Mouse (Mus musculus) hindbrain, embryonic 16.5 days (tissue): ENCODE data around the gene Tbc1d17. TPM values are rescaled to one million over a fixed set of nuclear protein-coding genes. Genes with fewer than 3 reads are reported as not detected.

Experiments used
- ATAC-seq: fragments of 200-750 bp; cut with Nextera tagmentation; 2 replicates; pipeline ENCODE4 v1.8.0; 2017; ENCODE audit warnings: moderate TSS enrichment, moderate library complexity
- H3K27ac ChIP-seq: fragments of 300-500 bp; sonication (generic); 2 replicates; pipeline ENCODE4 v1.5.1; 2014; ENCODE audit warnings: low read depth, mild to moderate bottlenecking, control low read depth, low read length, moderate library complexity
- H3K27me3 ChIP-seq: fragments of 300-500 bp; sonication (generic); replicated peaks from 2 replicates; pipeline ENCODE4 v1.6.1; 2014; ENCODE audit warnings: low read length; ENCODE audit not compliant: control insufficient read depth, insufficient read depth
- H3K36me3 ChIP-seq: fragments of 300-500 bp; sonication (generic); 2 replicates; pipeline ENCODE4 v1.6.1; 2014; ENCODE audit warnings: mild to moderate bottlenecking, low read length, moderate library complexity, mixed read lengths; ENCODE audit not compliant: control insufficient read depth, insufficient read depth
- H3K4me1 ChIP-seq: fragments of 300-500 bp; sonication (generic); 2 replicates; pipeline ENCODE4 v1.6.1; 2014; ENCODE audit warnings: low read depth, low read length; ENCODE audit not compliant: control insufficient read depth, insufficient read depth
- H3K4me2 ChIP-seq: fragments of 300-500 bp; sonication (generic); 2 replicates; pipeline ENCODE4 v1.6.1; 2014; ENCODE audit warnings: mild to moderate bottlenecking, low read length, control low read depth, moderate library complexity
- H3K4me3 ChIP-seq: fragments of 300-500 bp; sonication (generic); 2 replicates; pipeline ENCODE4 v1.5.1; 2014; ENCODE audit warnings: mild to moderate bottlenecking, low read length, control low read depth, moderate library complexity
- H3K9ac ChIP-seq: fragments of 300-500 bp; sonication (generic); 2 replicates; pipeline ENCODE4 v1.6.1; 2014; ENCODE audit warnings: low read depth, mild to moderate bottlenecking, control low read depth, low read length, moderate library complexity
- H3K9me3 ChIP-seq: fragments of 300-500 bp; sonication (generic); 2 replicates; pipeline ENCODE4 v1.6.1; 2014; ENCODE audit warnings: mild to moderate bottlenecking, low read length, moderate library complexity; ENCODE audit not compliant: control insufficient read depth
- WGBS: fragments of 180-500 bp; shearing (Covaris S2); extraction: QIAGEN DNeasy Blood & Tissue Kit; methylation state at CpG from one replicate; pipeline ENCODE4 v1.1.7; 2014; 5-methylcytosine and 5-hydroxymethylcytosine counted together
- polyA plus RNA-seq: library from polyadenylated mRNA; unstranded; fragments of >200 nt; fragmentation: Nextera tagmentation; extraction: Ambion mirVana; gene quantifications from 2 replicates; pipeline ENCODE4 v1.2.1, GENCODE M21; 2015

Gene Tbc1d17
- polyA plus RNA-seq, 1 experiment from 2014 or later, result 112 TPM

GRCm38 (mm10) chr7:44871181-44871580 is 22.3 kb upstream of the Tbc1d17 start:
- 25% methylated on average over 1 of the region's 1 CpGs for WGBS
- Histone ChIP-seq H3K4me2 (no peak overlapping the region), H3K9ac (no peak overlapping the region), H3K4me3 (no peak overlapping the region), H3K27ac (no peak overlapping the region), H3K27me3 (no peaks in the 10 kb centered on the region), H3K4me1 (peaks cover 29% of the 10 kb centered on the region), H3K9me3 (no peaks in the 10 kb centered on the region), H3K36me3 (peaks cover 6% of the 10 kb centered on the region)
- no peak for ATAC-seq

DNA sequence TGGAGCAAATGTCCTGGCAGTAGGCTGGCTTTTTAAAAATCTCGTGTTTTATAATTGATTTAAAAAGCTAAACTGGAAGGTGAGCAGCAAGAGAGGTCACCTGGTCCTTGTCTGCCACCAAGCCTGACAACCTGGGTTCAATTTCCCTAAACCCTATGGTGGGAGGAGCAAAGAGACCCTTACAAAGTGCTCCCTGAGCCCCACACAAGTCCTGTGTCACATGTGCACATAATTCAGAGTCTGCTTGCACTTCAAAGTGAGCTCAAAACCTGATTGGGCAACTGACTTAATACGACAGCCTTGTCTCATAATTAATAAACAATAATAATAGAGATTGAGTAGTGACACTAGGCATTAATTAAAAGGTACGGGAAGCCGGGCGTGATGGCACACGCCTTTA is 21.7 kb upstream of the Tbc1d17 start:
- peak overlapping the region; percentile 98; the same call in 1 of the 2 replicates for H3K27ac ChIP-seq
- peak overlapping the region; percentile 94 for H3K4me2 ChIP-seq
- H3K9ac ChIP-seq, result no peak overlapping the region
- peaks cover 35% of the 10 kb centered on the region for H3K4me1 ChIP-seq
- H3K4me3 ChIP-seq, result no peak overlapping the region; the same call in 1 of the 2 replicates
- WGBS, result 77% methylated on average over 6 of the region's 6 CpGs
- no peaks in the 10 kb centered on the region for H3K27me3 ChIP-seq
- H3K9me3 ChIP-seq, result no peaks in the 10 kb centered on the region
- ATAC-seq, result no peak
- H3K36me3 ChIP-seq, result peaks cover under 1% of the 10 kb centered on the region

- H3K27ac ChIP-seq, result peak within 1 kb of the TSS; percentile 98
- H3K4me1 ChIP-seq, result peaks cover 41% of the 10 kb centered on the region
- WGBS, result 10% methylated on average over 29 of the region's 29 CpGs
Observed at GRCm38 (mm10) chr7:44869697-44870528, 21.0 kb upstream of the Tbc1d17 start, which contains the start of gene Ptov1. TSS of gene Ptov1 (minus strand) at chr7:44869788.

DNA sequence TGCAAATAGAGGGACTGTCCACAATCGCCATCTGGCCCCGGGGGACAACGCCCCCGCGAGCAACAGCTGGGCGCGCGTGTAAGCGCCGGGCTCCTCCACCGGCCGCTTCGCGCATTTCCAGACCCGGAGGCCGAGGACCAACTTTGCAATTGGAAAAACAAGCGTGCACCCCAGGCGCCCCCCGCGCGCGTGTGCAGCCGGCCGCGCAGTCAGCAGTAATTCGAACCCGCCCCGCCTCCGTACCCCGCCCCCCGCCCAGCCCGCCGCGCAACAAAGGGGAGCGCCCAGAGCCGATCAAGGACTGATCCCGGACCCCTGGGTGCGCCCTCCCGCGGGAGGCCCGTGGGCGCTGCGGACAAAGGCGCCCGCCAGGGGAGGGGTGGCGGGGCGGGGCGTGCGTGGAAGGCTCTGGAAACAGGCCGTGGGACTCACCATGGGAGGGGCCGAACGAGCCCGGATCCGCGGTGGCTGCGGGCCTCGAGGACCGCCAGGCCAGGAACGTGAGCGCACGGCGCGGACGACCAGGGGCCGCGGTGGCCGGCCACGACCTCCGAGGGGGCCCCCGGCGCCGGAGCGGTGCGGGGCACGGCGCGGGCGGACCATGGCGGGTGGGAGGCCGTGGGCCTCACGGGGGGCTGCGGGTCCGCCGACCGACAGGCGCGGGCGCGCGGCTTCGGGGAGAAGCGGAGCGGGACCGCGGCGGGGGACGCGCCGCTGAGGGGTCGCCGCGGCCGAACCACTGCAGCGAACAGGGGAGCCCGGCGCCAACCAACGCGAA is 20.2 kb upstream of the Tbc1d17 start:
- Histone ChIP-seq H3K9me3 (no peaks in the 10 kb centered on the region), H3K36me3 (peaks cover 11% of the 10 kb centered on the region), H3K4me1 (peaks cover 45% of the 10 kb centered on the region), H3K27me3 (no peaks in the 10 kb centered on the region), H3K4me3 (peak overlapping the region; percentile 71), H3K9ac (peak overlapping the region; percentile 89), H3K27ac (peak overlapping the region; percentile 98), H3K4me2 (peak overlapping the region; percentile 94)
- ATAC-seq, result peak; percentile 14
- under 1% methylated on average over 68 of the region's 108 CpGs for WGBS

More at GRCm38 (mm10) chr7:44869697-44870528, 21.0 kb upstream of the Tbc1d17 start, which contains the start of gene Ptov1:
- peak within 1 kb of the TSS; percentile 71 for H3K4me3 ChIP-seq
- H3K36me3 ChIP-seq, result peaks cover 3% of the 10 kb centered on the region
- no peaks in the 10 kb centered on the region for H3K27me3 ChIP-seq
- H3K9me3 ChIP-seq, result no peaks in the 10 kb centered on the region
- peak within 1 kb of the TSS; percentile 89 for H3K9ac ChIP-seq
- peak; percentile 96 for ATAC-seq
- H3K4me2 ChIP-seq, result peak within 1 kb of the TSS; percentile 94

DNA sequence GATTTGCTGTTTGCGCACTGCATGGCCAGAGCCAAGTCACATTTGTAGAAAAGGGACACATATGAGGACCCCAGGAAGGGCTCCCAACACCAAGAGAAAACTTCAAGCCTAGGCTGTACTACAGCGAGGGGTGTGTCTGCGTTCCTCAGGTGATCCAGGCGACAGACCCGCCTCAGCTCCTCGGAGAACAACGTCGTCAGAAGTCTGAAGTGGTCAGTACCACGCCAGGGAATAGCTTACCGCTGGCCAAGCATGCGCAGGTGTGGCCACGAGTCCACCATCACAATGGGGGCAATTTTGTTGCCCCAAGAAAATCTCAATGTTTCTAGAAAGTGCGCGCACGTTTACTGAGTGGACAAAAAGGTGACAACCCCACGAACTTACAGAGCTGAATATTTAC is 19.6 kb upstream of the Tbc1d17 start:
- peaks cover 18% of the 10 kb centered on the region for H3K36me3 ChIP-seq
- no peaks in the 10 kb centered on the region for H3K27me3 ChIP-seq
- 5% methylated on average over 16 of the region's 16 CpGs for WGBS
- peak overlapping the region; percentile 94 for H3K4me2 ChIP-seq
- peaks cover 45% of the 10 kb centered on the region for H3K4me1 ChIP-seq
- H3K9ac ChIP-seq, result peak overlapping the region; percentile 89
- H3K4me3 ChIP-seq, result peak overlapping the region; percentile 71
- peak overlapping the region; percentile 98 for H3K27ac ChIP-seq
- ATAC-seq, result no peak
- no peaks in the 10 kb centered on the region for H3K9me3 ChIP-seq

DNA sequence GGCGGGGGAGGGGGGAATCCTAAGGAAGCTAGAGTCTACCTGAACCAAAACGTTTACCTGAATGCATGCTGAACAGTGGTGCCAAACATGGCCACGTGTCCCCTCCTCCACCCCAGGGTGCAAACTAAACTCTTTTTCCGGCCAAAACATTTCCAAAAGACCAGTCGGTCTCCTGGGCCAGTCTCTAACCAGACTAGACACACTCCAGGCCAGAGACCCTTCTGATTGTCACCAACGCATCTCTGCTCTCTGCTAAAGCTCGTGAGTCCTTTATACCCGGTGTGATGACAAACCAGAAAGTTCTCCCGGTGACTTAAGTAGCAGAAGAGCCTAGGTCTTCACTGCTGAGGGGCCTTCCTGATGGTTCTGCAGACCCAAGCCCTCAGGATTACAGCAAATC is 18.9 kb upstream of the Tbc1d17 start:
- WGBS, result 37% methylated on average over 9 of the region's 9 CpGs
- Histone ChIP-seq H3K9ac (peak overlapping the region; percentile 89), H3K9me3 (no peaks in the 10 kb centered on the region), H3K36me3 (peaks cover 24% of the 10 kb centered on the region), H3K4me3 (peak overlapping the region; percentile 71), H3K27ac (no peak overlapping the region; the same call in 1 of the 2 replicates), H3K27me3 (no peaks in the 10 kb centered on the region), H3K4me2 (peak overlapping the region; percentile 94), H3K4me1 (peaks cover 45% of the 10 kb centered on the region)
- ATAC-seq, result no peak

DNA sequence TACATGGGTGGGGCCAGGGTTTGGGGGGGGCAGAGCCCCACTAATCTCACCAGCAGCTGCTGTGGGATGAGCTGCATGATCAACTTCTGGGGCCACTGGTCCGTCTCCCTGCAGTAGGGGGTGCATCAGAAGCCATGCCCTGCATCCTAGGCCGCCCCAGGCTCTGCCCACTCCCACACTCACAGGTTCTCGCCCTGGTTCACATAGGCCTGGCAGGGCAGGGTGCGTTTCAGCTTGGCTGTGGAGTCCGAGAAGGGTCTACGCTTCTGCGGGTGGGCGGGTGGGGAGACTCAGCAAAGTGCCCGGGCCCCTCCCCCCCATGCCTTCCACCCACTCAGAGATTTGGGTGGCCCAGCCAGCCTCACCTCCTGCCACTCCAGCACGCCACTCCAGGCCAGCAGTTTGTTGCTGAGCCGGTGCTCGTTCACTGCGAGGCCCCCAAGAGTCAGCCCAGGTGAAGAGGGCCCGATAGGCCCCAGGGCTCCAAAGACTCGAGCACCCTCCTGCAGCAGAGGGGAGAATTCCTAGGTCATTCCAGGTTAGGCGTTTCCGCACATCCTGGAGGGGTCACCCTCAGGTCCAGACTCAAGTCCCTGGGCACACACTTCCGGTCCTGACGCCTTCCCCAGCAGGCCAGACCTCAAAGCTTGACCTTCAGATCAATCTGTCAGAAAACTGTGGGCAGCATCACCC is 18.3 kb upstream of the Tbc1d17 start:
- H3K4me1 ChIP-seq, result peaks cover 45% of the 10 kb centered on the region

GRCm38 (mm10) chr7:44866276-44867009 is 17.6 kb upstream of the Tbc1d17 start:
- Histone ChIP-seq H3K9me3 (no peaks in the 10 kb centered on the region), H3K36me3 (peaks cover 35% of the 10 kb centered on the region), H3K9ac (peak overlapping the region; percentile 89), H3K4me3 (peak overlapping the region; percentile 11), H3K27me3 (no peaks in the 10 kb centered on the region), H3K4me1 (peaks cover 45% of the 10 kb centered on the region), H3K4me2 (peak overlapping the region; percentile 94), H3K27ac (peak overlapping the region; percentile 57)
- WGBS, result 42% methylated on average over 15 of the region's 15 CpGs
- ATAC-seq, result no peak

More for the DNA sequence above, 18.3 kb upstream of the Tbc1d17 start:
- peak overlapping the region; percentile 94 for H3K4me2 ChIP-seq
- H3K27me3 ChIP-seq, result no peaks in the 10 kb centered on the region
- peaks cover 31% of the 10 kb centered on the region for H3K36me3 ChIP-seq
- H3K27ac ChIP-seq, result peak overlapping the region; percentile 57
- 66% methylated on average over 19 of the region's 19 CpGs for WGBS
- no peaks in the 10 kb centered on the region for H3K9me3 ChIP-seq
- H3K4me3 ChIP-seq, result peak overlapping the region; percentile 71
- no peak for ATAC-seq
- peak overlapping the region; percentile 89 for H3K9ac ChIP-seq
